ENCODE assay signal across 8 mouse cellular contexts in genomic region chr10:87586696-87587095, GRCm38 (mm10).
DNase-seq lines count a peak whose midpoint lies in the region; ATAC-seq and TF ChIP-seq lines count a peak whose summit lies in the region.
"Had no signal": no experiment of that assay in that cellular context is flagged by ENCODE, and none has a peak within 500 bp of the region (broad histone marks: within the 10 kb centered on the region; RNA-seq: fewer than 3 reads in every experiment).

No protein-coding gene starts in this region.

- no peak overlapping the region for H3K4me2 ChIP-seq in lung, postnatal 0 days (replicated peaks; ENCODE audit: low read depth, low read length)
- H3K4me2 ChIP-seq in myocyte (ENCODE audit: low read depth), result no peak overlapping the region
- H3K4me2 ChIP-seq: neural tube, embryonic 12.5 days had no signal

- no peak overlapping the region for H3K9ac ChIP-seq in lung, postnatal 0 days (replicated peaks; ENCODE audit: low read depth)
- H3K9ac ChIP-seq: neural tube, embryonic 12.5 days had no signal

- DNase-seq in lung, postnatal 10 days, result peak; percentile 42
- DNase-seq in lung, postnatal 0 days (ENCODE audit: low spot score), result no peak
- peak; percentile 14 for DNase-seq in WW6 (ENCODE audit: low read depth, low spot score)
- DNase-seq in c-Kit-positive CD71-positive TER-119-positive erythroid progenitor cells, embryonic 14.5 days (ENCODE audit: low spot score), result peak; percentile 1
- DNase-seq in frontal cortex, adult 2 months (ENCODE audit: extremely low spot score in 1 of 2, low spot score in 1 of 2), result no peak
- no peak for DNase-seq in cerebellum, adult 2 months

- TF ChIP-seq CTCF in lung, postnatal 0 days (IDR thresholded peaks at IDR 0.05), result no peak
- TF ChIP-seq CTCF in cerebellum, adult 2 months (IDR thresholded peaks at IDR 0.05; ENCODE audit: borderline replicate concordance, insufficient read depth, low read depth, low read length), result no peak

- no peak for TF ChIP-seq POLR2A in myocyte (IDR thresholded peaks at IDR 0.05; ENCODE audit: insufficient read length, low read depth)
- no peak for TF ChIP-seq POLR2A in cerebellum, adult 2 months (IDR thresholded peaks at IDR 0.05; ENCODE audit: borderline replicate concordance, insufficient read depth, low read length)

- H3K27ac ChIP-seq in lung, postnatal 0 days (ENCODE audit: low read length), result no peak overlapping the region
- no peak overlapping the region for H3K27ac ChIP-seq in cerebellum, adult 2 months (ENCODE audit: insufficient read depth, low read length)
- H3K27ac ChIP-seq: neural tube, embryonic 12.5 days had no signal

- no peaks in the 10 kb centered on the region for H3K9me3 ChIP-seq in lung, postnatal 0 days (ENCODE audit: low read length)
- H3K9me3 ChIP-seq: neural tube, embryonic 12.5 days had no signal

- no peaks in the 10 kb centered on the region for H3K27me3 ChIP-seq in lung, postnatal 0 days (replicated peaks; ENCODE audit: insufficient read depth, low read length)
- no peaks in the 10 kb centered on the region for H3K27me3 ChIP-seq in myocyte (ENCODE audit: control insufficient read depth, insufficient read depth, insufficient read length)
- no peaks in the 10 kb centered on the region for H3K27me3 ChIP-seq in cerebellum, adult 2 months (ENCODE audit: control insufficient read depth, insufficient read depth, low read length)
- H3K27me3 ChIP-seq: neural tube, embryonic 12.5 days had no signal

- TF ChIP-seq EP300 in lung, postnatal 0 days (IDR thresholded peaks at IDR 0.05), result no peak

- H3K4me1 ChIP-seq in lung, postnatal 0 days (ENCODE audit: insufficient read depth, low read depth, low read length), result no peaks in the 10 kb centered on the region
- no peaks in the 10 kb centered on the region for H3K4me1 ChIP-seq in cerebellum, adult 2 months (ENCODE audit: control insufficient read depth, insufficient read depth, low read length)
- H3K4me1 ChIP-seq: neural tube, embryonic 12.5 days had no signal

- no peak for ATAC-seq in lung, postnatal 0 days

- no peaks in the 10 kb centered on the region for H3K36me3 ChIP-seq in lung, postnatal 0 days (ENCODE audit: insufficient read depth, low read length)
- no peaks in the 10 kb centered on the region for H3K36me3 ChIP-seq in myocyte (ENCODE audit: control insufficient read depth, insufficient read depth)
- H3K36me3 ChIP-seq: neural tube, embryonic 12.5 days had no signal

- WGBS in lung, postnatal 0 days, result 72% methylated on average over 1 of the region's 1 CpGs
- 85% methylated on average over 1 of the region's 1 CpGs for WGBS in cerebellum, adult 2 months

- no peak overlapping the region for H3ac ChIP-seq in myocyte (ENCODE audit: control insufficient read depth, insufficient read length)

- no peaks in the 10 kb centered on the region for H3K79me2 ChIP-seq in myocyte (ENCODE audit: control insufficient read depth, insufficient read depth)

- H3K4me3 ChIP-seq in lung, postnatal 0 days (ENCODE audit: low read depth, low read length), result no peak overlapping the region
- H3K4me3 ChIP-seq in myocyte, result no peak overlapping the region
- H3K4me3 ChIP-seq in cerebellum, adult 2 months (replicated peaks; ENCODE audit: insufficient read depth, low read depth, low read length), result no peak overlapping the region
- H3K4me3 ChIP-seq: neural tube, embryonic 12.5 days had no signal

TF ChIP-seq in myocyte, 11 proteins besides CTCF, POLR2A, EP300 and RAD21:
- no peak for TF ChIP-seq TCF3 (IDR thresholded peaks at IDR 0.05; ENCODE audit: insufficient read length, low read depth)
- TF ChIP-seq E2F4 (IDR thresholded peaks at IDR 0.05; ENCODE audit: insufficient read depth), result no peak
- no peak for TF ChIP-seq SRF (IDR thresholded peaks at IDR 0.05; ENCODE audit: control insufficient read depth, insufficient read length, low read depth)
- TF ChIP-seq REST (IDR thresholded peaks at IDR 0.05; ENCODE audit: insufficient read depth, insufficient read length), result peak; percentile 88
- no peak for TF ChIP-seq MYOG (IDR thresholded peaks at IDR 0.05; ENCODE audit: control insufficient read depth in 1 of 3, insufficient read depth in 1 of 3, insufficient read length in 2 of 3, low read depth in 2 of 3)
- TF ChIP-seq MAX (IDR thresholded peaks at IDR 0.05; ENCODE audit: low read depth), result no peak
- TF ChIP-seq TCF12 (IDR thresholded peaks at IDR 0.05; ENCODE audit: insufficient read depth, poor library complexity, severe bottlenecking), result no peak
- TF ChIP-seq USF1 (IDR thresholded peaks at IDR 0.05; ENCODE audit: low read depth), result no peak
TF ChIP-seq in myocyte: peak in this region for 1.

Comparison
In these comparisons a context has a peak if more than half of its experiments do, and no peak if none do; other contexts are left out.
1. DNase-seq: peak in lung, postnatal 10 days (single experiment), WW6 (single experiment) and c-Kit-positive CD71-positive TER-119-positive erythroid progenitor cells, embryonic 14.5 days (single experiment); none in lung, postnatal 0 days (single experiment), frontal cortex, adult 2 months (0 of 2) and cerebellum, adult 2 months (0 of 2).